Mouse (Mus musculus) large intestine, adult 2 months (tissue): ENCODE results near the gene Iqgap1. TPM values are rescaled to one million over a fixed set of nuclear protein-coding genes. Genes with fewer than 3 reads are reported as not detected.

Experiments
- DNase-seq: peaks from one replicate; pipeline ENCODE4 v3.0.0-alpha.2; 2012; ENCODE audit warnings: low read depth, low spot score
- WGBS: fragments of 180-500 bp; shearing (Covaris S2); methylation state at CpG from one replicate; pipeline ENCODE4 v1.1.7; 2018; 5-methylcytosine and 5-hydroxymethylcytosine counted together
- polyA plus RNA-seq: library from polyadenylated mRNA; depleted of rRNA; stranded (reverse); fragments of >200 nt; gene quantifications from 2 replicates; pipeline ENCODE4 v1.2.3, GENCODE M21; 2012

Iqgap1 gene
- polyA plus RNA-seq, 1 experiment: 33.6 TPM

DNA sequence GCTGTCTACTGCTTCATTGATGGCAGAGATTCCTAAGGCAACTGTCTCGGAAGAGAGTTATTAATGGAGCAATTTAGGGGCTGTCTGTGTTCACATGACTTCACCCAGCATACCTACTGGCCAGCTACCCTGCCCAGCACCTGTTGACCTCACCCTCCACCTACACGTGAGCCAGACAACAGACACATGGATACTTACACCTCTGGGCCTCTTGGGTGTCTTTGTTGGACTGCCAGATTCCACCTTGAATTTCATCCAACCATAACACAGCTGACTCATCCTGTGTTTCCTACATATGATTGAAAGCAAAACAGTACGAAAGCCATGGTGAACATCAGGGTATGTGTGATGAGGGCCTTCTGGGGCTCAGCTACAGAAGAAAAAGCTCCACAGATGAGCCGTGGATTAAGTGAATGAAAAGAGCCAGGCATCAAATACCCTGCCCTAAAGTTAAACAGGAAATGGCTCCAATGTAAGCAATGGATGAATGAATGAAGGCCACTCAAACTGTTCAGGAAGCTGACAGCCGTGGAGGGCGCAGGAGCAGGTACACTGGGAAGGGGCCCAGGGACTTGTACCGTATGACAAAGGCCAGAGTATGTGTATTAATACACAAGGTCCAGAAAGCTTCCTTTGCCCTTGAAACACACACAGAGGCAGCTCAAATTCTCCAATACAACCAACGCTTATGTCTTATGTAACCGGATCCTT lies 81.7 kb downstream of the Iqgap1 start:
- 45% methylated on average over 9 of the region's 9 CpGs for WGBS
- DNase-seq: no peak

DNA sequence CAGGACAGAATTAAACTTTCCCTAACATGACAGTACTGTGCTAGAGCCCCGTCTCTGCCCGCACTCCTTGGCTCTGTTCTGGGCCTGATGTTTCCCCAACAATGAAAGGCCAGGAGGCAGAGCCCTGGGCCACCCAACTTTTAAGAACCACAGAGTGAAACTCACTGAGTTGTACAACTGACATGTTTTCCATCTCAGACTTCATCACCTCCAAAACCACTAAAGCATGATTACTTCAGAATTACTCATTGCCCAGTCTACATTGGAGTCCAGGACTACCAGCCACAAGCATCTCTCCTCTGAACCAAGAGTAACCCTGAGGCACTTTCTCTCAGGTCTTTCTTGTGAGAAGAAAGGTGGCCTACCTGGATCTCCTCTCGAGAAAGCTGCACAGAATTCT lies 83.1 kb downstream of the Iqgap1 start:
- DNase-seq: no peak
- WGBS: 89% methylated on average over 3 of the region's 3 CpGs

DNA sequence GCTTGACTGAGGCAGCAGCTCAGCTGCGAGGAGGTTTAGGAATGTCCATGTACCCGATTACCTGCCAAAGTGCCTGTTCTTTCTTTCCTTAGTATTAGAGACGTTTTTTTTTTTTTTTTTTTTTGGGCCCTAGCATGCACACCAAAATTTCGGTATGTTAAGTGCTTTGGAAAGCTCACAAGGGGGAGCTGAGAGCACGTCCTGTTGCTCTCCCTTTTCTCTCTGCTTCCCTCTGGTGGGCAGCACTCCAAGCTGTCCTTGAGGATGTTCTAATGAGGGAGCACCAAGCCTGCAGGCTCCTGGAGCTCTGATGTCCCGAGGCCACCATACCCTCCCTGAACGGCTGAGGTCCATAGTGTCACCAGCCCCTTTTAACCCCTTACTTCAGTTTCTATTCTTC lies 84.8 kb downstream of the Iqgap1 start:
- WGBS: 29% methylated on average over 7 of the region's 7 CpGs
- no peak for DNase-seq

GRCm38 (mm10) chr7:80736199-80736598 lies 89.6 kb downstream of the Iqgap1 start:
- 84% methylated on average over 10 of the region's 10 CpGs for WGBS

DNA sequence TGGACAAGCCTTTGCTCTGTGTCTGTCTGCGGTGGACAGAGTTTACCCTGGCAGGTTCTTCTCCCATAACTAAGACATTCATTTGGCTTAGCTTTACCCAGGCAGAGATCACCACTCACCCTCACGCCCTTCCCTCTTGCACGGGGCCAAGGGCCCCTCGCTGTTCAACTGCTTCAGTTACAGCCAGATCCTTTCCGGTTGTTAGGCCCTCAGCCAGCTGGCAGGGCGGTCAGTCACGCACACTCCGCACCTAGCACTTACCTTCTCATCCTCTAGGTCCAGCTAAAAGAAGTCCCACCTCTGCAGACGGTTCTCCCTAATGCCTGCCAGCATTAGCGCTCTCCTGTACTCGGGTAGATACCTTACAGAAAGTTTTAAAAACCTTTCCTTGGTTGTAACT lies 92.8 kb downstream of the Iqgap1 start:
- no peak for DNase-seq
- WGBS: 80% methylated on average over 11 of the region's 11 CpGs

More at GRCm38 (mm10) chr7:80736199-80736598, 89.6 kb downstream of the Iqgap1 start:
- DNase-seq: no peak

GRCm38 (mm10) chr7:80729662-80730061 lies 96.1 kb downstream of the Iqgap1 start:
- DNase-seq: no peak
- 24% methylated on average over 8 of the region's 8 CpGs for WGBS

GRCm38 (mm10) chr7:80721041-80721440 lies 104.7 kb downstream of the Iqgap1 start:
- WGBS: 82% methylated on average over 9 of the region's 9 CpGs
- no peak for DNase-seq

DNA sequence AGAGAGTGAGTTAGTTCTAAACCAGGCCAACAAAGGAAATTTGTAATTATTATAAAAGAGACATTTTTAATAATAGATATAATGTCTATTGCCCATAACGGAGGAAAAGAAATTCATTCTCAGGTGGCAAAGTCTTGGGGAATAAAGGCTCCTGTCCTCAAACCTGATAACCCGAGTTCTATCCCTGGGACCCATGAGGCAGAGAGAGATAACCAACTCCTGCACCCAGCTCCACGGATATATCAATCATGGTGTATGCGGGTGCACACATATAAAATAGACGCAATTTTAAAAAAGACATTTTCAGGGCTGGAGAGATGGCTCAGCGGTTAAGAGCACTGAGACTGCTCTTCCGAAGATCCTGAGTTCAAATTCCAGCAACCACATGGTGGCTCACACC lies 106.2 kb downstream of the Iqgap1 start:
- no peak for DNase-seq
- WGBS: 94% methylated on average over 7 of the region's 7 CpGs

GRCm38 (mm10) chr7:80719038-80719437 lies 106.7 kb downstream of the Iqgap1 start:
- no peak for DNase-seq
- WGBS: 87% methylated on average over 2 of the region's 2 CpGs

DNA sequence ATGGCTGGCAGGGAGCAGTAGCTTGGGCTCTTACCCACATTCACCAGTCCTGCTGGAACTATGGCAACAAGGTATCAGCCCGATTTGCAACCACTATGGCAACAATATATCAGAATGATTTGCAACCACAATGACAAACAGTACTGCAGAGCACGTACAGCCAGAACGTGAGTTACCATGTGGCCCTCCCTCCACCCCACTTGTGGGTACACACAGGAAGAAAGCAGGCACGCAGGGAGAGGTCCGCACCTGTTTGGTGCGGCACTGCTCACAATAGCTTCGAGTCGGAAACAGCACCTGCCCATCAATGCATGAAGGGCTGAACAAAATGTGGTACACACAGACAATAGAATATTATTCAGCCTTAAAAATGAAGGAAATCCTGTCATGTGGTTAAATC lies 107.3 kb downstream of the Iqgap1 start:
- no peak for DNase-seq
- WGBS: 87% methylated on average over 8 of the region's 8 CpGs

DNA sequence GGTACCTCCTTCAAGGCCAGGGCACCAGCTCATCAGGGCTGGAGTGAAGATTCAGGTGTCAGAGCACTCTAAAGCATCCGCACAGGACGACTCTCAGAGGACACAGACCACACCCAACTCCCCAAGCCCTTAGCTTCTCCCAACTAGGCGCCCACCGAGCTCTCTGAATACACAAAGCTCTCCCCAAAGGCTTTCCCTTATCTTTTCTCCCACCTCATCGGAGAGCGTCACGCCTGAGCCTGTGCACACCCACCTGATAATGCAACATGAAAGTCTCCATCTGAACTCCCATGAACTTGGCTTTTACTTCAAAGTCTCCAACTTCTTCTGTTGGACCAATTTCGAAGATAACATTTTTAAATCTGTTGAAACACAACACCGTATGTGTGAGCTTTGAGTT lies 109.0 kb downstream of the Iqgap1 start:
- WGBS: 89% methylated on average over 9 of the region's 9 CpGs
- DNase-seq: no peak

DNA sequence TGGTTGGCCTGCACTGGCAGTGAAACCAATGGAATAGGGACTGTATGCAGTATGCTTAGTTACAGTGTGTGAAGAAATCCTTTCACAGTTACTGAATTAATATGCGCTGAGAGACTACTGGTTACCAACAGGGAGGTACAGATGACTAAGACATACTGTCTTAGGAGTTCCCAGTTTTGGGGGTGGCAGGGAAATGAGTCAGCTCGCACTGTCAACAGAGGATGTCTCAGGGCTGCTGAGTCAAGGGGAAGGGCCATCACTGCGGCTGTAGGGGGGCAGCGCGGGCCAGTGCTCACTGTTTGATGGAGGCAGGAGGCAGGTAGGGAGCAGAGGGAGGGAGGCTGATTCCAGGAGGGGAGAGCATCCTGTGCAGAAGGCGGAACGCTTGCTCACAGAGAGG lies 110.5 kb downstream of the Iqgap1 start:
- no peak for DNase-seq
- WGBS: 86% methylated on average over 7 of the region's 7 CpGs

- 30% methylated on average over 8 of the region's 8 CpGs for WGBS
- no peak for DNase-seq
Measured at GRCm38 (mm10) chr7:80711496-80711895, 114.3 kb downstream of the Iqgap1 start.

- no peak for DNase-seq
- 99% methylated on average over 7 of the region's 7 CpGs for WGBS
Measured at GRCm38 (mm10) chr7:80710333-80710732, 115.4 kb downstream of the Iqgap1 start.

GRCm38 (mm10) chr7:80704066-80704465 lies 121.7 kb downstream of the Iqgap1 start:
- no peak for DNase-seq
- 77% methylated on average over 4 of the region's 4 CpGs for WGBS

- 55% methylated on average over 6 of the region's 6 CpGs for WGBS
- DNase-seq: no peak
Measured at GRCm38 (mm10) chr7:80702510-80702909, 123.3 kb downstream of the Iqgap1 start.

DNA sequence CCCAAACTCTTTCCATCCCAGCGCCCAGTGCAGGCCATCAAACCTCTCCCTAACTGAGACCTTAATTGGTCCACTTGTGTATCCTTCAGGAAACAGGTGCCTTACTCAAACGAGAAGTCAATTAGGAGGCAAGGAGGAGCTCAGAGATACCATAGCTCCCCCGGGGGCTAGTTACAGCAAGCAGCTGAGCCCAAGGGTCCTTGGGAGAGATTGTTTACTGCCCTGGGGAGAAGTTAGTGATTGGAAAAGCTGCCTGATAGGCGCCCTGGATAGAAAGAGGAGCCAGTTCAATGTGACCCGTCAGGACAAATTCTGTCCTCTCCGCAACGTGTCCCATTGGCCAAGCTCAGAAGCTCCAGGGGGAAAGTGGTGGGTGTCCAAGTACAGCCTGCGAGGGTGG lies 126.1 kb downstream of the Iqgap1 start:
- 56% methylated on average over 8 of the region's 8 CpGs for WGBS
- no peak for DNase-seq

GRCm38 (mm10) chr7:80698940-80699339 lies 126.8 kb downstream of the Iqgap1 start:
- DNase-seq: no peak
- WGBS: 68% methylated on average over 3 of the region's 3 CpGs

GRCm38 (mm10) chr7:80697859-80698258 lies 127.9 kb downstream of the Iqgap1 start:
- WGBS: 84% methylated on average over 5 of the region's 5 CpGs

GRCm38 (mm10) chr7:80696903-80697302 lies 128.9 kb downstream of the Iqgap1 start:
- DNase-seq: no peak
- 30% methylated on average over 4 of the region's 4 CpGs for WGBS

More at GRCm38 (mm10) chr7:80697859-80698258, 127.9 kb downstream of the Iqgap1 start:
- no peak for DNase-seq

DNA sequence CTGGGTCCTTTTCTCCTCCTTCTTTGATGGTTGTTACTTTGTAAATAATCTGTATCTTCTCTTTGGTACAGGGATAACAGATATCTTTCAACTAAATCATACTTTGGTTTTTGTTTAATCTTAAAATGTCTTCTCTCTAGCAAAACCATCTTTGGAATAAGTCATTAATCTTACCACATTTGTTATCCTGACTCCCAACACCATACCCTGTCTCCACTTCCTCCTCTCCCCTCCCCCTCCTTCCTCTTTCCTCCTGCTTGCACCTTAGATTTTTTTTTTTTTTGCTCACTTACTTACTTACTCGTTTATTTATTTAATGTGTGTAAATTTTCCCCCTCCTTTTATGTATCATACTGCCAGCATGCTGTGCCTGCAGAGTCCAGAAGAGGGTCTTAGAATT lies 129.4 kb downstream of the Iqgap1 start:
- 23% methylated on average over 1 of the region's 1 CpGs for WGBS
- DNase-seq: no peak

DNA sequence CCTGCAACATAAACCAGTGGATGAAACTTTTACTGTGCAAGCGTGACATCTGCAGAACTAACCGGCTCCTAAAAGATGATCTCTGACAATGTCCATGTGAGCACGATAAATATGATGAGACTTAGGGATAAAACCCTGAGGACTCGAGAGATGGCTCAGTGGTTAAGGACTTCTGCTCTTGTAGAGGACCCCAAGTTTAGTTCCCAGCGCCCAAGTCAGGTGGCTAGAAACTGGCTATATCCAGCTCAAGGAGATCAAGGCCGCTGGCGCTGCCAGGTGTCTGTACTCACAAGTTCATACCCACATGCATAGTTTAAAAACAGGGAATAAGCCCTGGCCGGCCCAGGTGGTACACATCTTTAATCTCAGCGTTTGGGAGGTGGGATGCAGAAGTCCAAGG lies 133.3 kb downstream of the Iqgap1 start:
- DNase-seq: no peak
- 93% methylated on average over 9 of the region's 9 CpGs for WGBS
